Mouse (Mus musculus) regulatory T cell (primary cell): ENCODE measurements at regions not wholly inside any gene's neighbourhood (a gene's known extent, or its start where the extent isn't known, plus 50 kb on each side); places are given as distances from the start of the nearest gene placed in this dataset.

Experiments
- in situ Hi-C: fragments of 300-600 bp; cut with MboI, MseI; formaldehyde crosslinking; loops from one replicate; pipeline ENCODE4 v1.15.1; 2025; ENCODE audit warnings: high pct_unique_total_duplicates

GRCm38 (mm10) chr6:148543047-148543446 lies 98.9 kb upstream of the Tmtc1 start:
- in situ Hi-C loops, result no loop called here

GRCm38 (mm10) chr6:148541981-148542380 lies 97.8 kb upstream of the Tmtc1 start:
- in situ Hi-C loops, result no loop called here

GRCm38 (mm10) chr6:148539207-148539960 lies 95.2 kb upstream of the Tmtc1 start:
- in situ Hi-C loops, result no loop called here

GRCm38 (mm10) chr6:148534364-148534763 lies 90.2 kb upstream of the Tmtc1 start:
- in situ Hi-C loops, result no loop called here

- in situ Hi-C loops, result no loop called here
Observed at GRCm38 (mm10) chr6:148531068-148531467, 86.9 kb upstream of the Tmtc1 start.

GRCm38 (mm10) chr6:148528611-148529010 lies 84.4 kb upstream of the Tmtc1 start:
- in situ Hi-C loops, result no loop called here

GRCm38 (mm10) chr6:148522893-148523292 lies 78.7 kb upstream of the Tmtc1 start:
- in situ Hi-C loops, result no loop called here

- in situ Hi-C loops, result no loop called here
Observed at GRCm38 (mm10) chr6:148517536-148518245, 73.5 kb upstream of the Tmtc1 start.

GRCm38 (mm10) chr6:148516654-148517053 lies 72.5 kb upstream of the Tmtc1 start:
- in situ Hi-C loops, result no loop called here

- in situ Hi-C loops, result no loop called here
Observed at GRCm38 (mm10) chr6:148515105-148515504, 70.9 kb upstream of the Tmtc1 start.

GRCm38 (mm10) chr6:148514645-148515044 lies 70.5 kb upstream of the Tmtc1 start:
- in situ Hi-C loops, result no loop called here

- in situ Hi-C loops, result no loop called here
Observed at GRCm38 (mm10) chr6:148514124-148514523, 69.9 kb upstream of the Tmtc1 start.

- in situ Hi-C loops, result no loop called here
Observed at GRCm38 (mm10) chr6:148513134-148513533, 68.9 kb upstream of the Tmtc1 start.

- in situ Hi-C loops, result loop anchor here (10.0 kb wide), 1 partner anchor 61 kb away; the partner anchor contains the start of gene Tmtc1
Observed at GRCm38 (mm10) chr6:148505325-148505724, 61.1 kb upstream of the Tmtc1 start.

GRCm38 (mm10) chr6:148500251-148501179 lies 56.3 kb upstream of the Tmtc1 start:
- in situ Hi-C loops, result loop anchor here (10.0 kb wide), 1 partner anchor 56 kb away; the partner anchor contains the start of gene Tmtc1
